Mouse (Mus musculus) liver, postnatal 0 days (tissue): Measurements from ENCODE around the gene Hist2h3b.

Experiments used
- CTCF ChIP-seq: sonication (generic); IDR thresholded peaks from 2 replicates; pipeline ENCODE4 v1.5.1; 2016; ENCODE audit warnings: antibody characterized with exemption, low read depth
- EP300 ChIP-seq: IDR thresholded peaks from 2 replicates; pipeline ENCODE4 v1.6.1; 2016; ENCODE audit warnings: antibody characterized with exemption, low read depth, mild to moderate bottlenecking

DNA sequence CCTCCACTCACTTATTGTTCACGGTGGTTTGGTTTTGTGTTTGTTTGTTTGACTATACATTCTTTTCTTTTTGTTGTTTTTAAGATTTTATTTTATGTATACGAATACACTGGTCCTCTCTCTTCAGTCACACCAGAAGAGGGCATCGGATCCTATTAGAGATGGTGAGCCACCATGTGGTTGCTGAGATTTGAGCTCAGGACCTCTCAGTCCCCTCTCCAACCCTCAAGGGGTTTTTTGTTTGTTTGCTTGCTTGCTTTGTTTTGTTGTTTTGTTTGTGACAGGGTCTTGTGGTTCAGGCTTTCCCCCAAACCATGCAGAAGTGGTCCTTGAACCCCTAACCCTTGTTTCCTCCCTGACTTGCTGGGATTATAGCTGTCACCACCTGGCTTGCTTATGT is 6.8 kb upstream of the Hist2h3b start:
- TF ChIP-seq EP300 (no peak), CTCF (no peak)
